In genomic region chr19:16016171-16016570, GRCm38 (mm10) we compare ENCODE assay signal across 18 mouse cellular contexts. TPM values are rescaled to one million over a fixed set of nuclear protein-coding genes. Genes with fewer than 3 reads are reported as not detected.
DNase-seq lines count a peak whose midpoint lies in the region; ATAC-seq and TF ChIP-seq lines count a peak whose summit lies in the region.
"Had no signal": no experiment of that assay in that cellular context is flagged by ENCODE, and none has a peak within 500 bp of the region (broad histone marks: within the 10 kb centered on the region; RNA-seq: fewer than 3 reads in every experiment).

No protein-coding gene starts in this region.

- TF ChIP-seq CTCF in gastrocnemius, adult 2 months (IDR thresholded peaks at IDR 0.05), result no peak
- TF ChIP-seq CTCF in kidney, postnatal 0 days (IDR thresholded peaks at IDR 0.05; ENCODE audit: low read depth), result no peak

- no peaks in the 10 kb centered on the region for H3K4me1 ChIP-seq in kidney, postnatal 0 days (replicated peaks; ENCODE audit: insufficient read depth, low read length)
- no peaks in the 10 kb centered on the region for H3K4me1 ChIP-seq in forebrain, embryonic 15.5 days
- H3K4me1 ChIP-seq: hindbrain, embryonic 10.5 days; kidney, embryonic 15.5 days; liver, embryonic 15.5 days; neural tube, embryonic 13.5 days had no signal

- DNase-seq in gastrocnemius, adult 2 months, result no peak
- no peak for DNase-seq in gastrocnemius, postnatal 14 days
- DNase-seq in kidney, postnatal 0 days (ENCODE audit: low spot score), result peak; percentile 74
- no peak for DNase-seq in kidney, adult 18-20 months
- peak; percentile 86 for DNase-seq in 3T3-L1 (ENCODE audit: low read depth, low spot score)
- peak; percentile 65 for DNase-seq in fibroblast of lung, adult 2 months (ENCODE audit: low read depth)
- DNase-seq: adrenal gland, adult 2 months; cerebellum, adult 8-10 months; gastrocnemius, postnatal 10 days; right cerebral cortex, postnatal 25 days; thymus, adult 2 months had no signal

- no peak for ATAC-seq in kidney, postnatal 0 days (replicated peaks; ENCODE audit: low FRiP score, low read depth)
- no peak for ATAC-seq in monocyte, adult 5-6 weeks (replicated peaks; ENCODE audit: insufficient number of reproducible peaks, low FRiP score, low TSS enrichment, poor library complexity, severe bottlenecking)
- ATAC-seq in forebrain, embryonic 15.5 days (replicated peaks), result no peak
- ATAC-seq: forebrain, embryonic 16.5 days had no signal

- H3K4me3 ChIP-seq in gastrocnemius, adult 2 months, result no peak overlapping the region
- H3K4me3 ChIP-seq in kidney, postnatal 0 days (replicated peaks; ENCODE audit: low read depth, low read length), result no peak overlapping the region
- no peak overlapping the region for H3K4me3 ChIP-seq in forebrain, embryonic 15.5 days
- H3K4me3 ChIP-seq: hindbrain, embryonic 10.5 days; kidney, embryonic 15.5 days; liver, embryonic 15.5 days; neural tube, embryonic 13.5 days had no signal

- H3K4me2 ChIP-seq in kidney, postnatal 0 days (ENCODE audit: low read length), result no peak overlapping the region
- no peak overlapping the region for H3K4me2 ChIP-seq in forebrain, embryonic 15.5 days (replicated peaks)
- H3K4me2 ChIP-seq: kidney, embryonic 15.5 days; neural tube, embryonic 13.5 days had no signal

- H3K27ac ChIP-seq in gastrocnemius, adult 2 months, result peak overlapping the region; percentile 68
- no peak overlapping the region for H3K27ac ChIP-seq in kidney, postnatal 0 days
- H3K27ac ChIP-seq in forebrain, embryonic 15.5 days (replicated peaks), result no peak overlapping the region
- H3K27ac ChIP-seq: hindbrain, embryonic 10.5 days; kidney, embryonic 15.5 days; liver, embryonic 15.5 days; neural tube, embryonic 13.5 days had no signal

- H3K9ac ChIP-seq in kidney, postnatal 0 days (ENCODE audit: low read depth, low read length), result no peak overlapping the region
- H3K9ac ChIP-seq in forebrain, embryonic 15.5 days (replicated peaks), result no peak overlapping the region
- H3K9ac ChIP-seq: kidney, embryonic 15.5 days; liver, embryonic 15.5 days; neural tube, embryonic 13.5 days had no signal

- no peaks in the 10 kb centered on the region for H3K9me3 ChIP-seq in kidney, postnatal 0 days (replicated peaks; ENCODE audit: low read length)
- H3K9me3 ChIP-seq in forebrain, embryonic 15.5 days, result no peaks in the 10 kb centered on the region
- H3K9me3 ChIP-seq: kidney, embryonic 15.5 days; liver, embryonic 15.5 days; neural tube, embryonic 13.5 days had no signal

- WGBS in kidney, postnatal 0 days, result 70% methylated on average over 1 of the region's 1 CpGs
- WGBS in forebrain, embryonic 15.5 days, result 58% methylated on average over 1 of the region's 1 CpGs

- intact Hi-C loops in gastrocnemius, adult 2 months (cut with DNase I), result no loop called here
- intact Hi-C loops in gastrocnemius, postnatal 14 days (cut with DNase I; ENCODE audit: low total_unique reads), result no loop called here

- no peaks in the 10 kb centered on the region for H3K27me3 ChIP-seq in kidney, postnatal 0 days (ENCODE audit: insufficient read depth, low read length)
- no peaks in the 10 kb centered on the region for H3K27me3 ChIP-seq in forebrain, embryonic 15.5 days
- H3K27me3 ChIP-seq: kidney, embryonic 15.5 days; liver, embryonic 15.5 days; neural tube, embryonic 13.5 days had no signal

- no peaks in the 10 kb centered on the region for H3K36me3 ChIP-seq in kidney, postnatal 0 days (ENCODE audit: insufficient read depth, low read length)
- no peaks in the 10 kb centered on the region for H3K36me3 ChIP-seq in forebrain, embryonic 15.5 days
- H3K36me3 ChIP-seq: hindbrain, embryonic 10.5 days; kidney, embryonic 15.5 days; liver, embryonic 15.5 days; neural tube, embryonic 13.5 days had no signal

RNA-seq across cellular contexts. Expression of gene Cep78, which starts 31.4 kb away (rescaled TPM):
- total RNA-seq in gastrocnemius, adult 2 months (2021), result 1 to 10 TPM; 2.1 to 2.3 TPM
- 1 to 10 TPM; 2.4 to 2.7 TPM for total RNA-seq in gastrocnemius, postnatal 14 days (2021)
- 15.3 and 16.9 TPM in 2 replicates for polyA plus RNA-seq in kidney, postnatal 0 days (2015; fragmentation: Nextera tagmentation; extraction: Ambion mirVana)
- total RNA-seq in monocyte, adult 5-6 weeks (2017), result 1.9 to 4.9 TPM (median 3.2 TPM) in 3 replicates
- 36.1 and 39.0 TPM in 2 replicates for polyA plus RNA-seq in forebrain, embryonic 15.5 days (2015; fragmentation: Nextera tagmentation; extraction: Ambion mirVana)

Comparison
In these comparisons a context has a peak if more than half of its experiments do, and no peak if none do; other contexts are left out.
1. DNase-seq: peak in kidney, postnatal 0 days (single experiment), 3T3-L1 (single experiment) and fibroblast of lung, adult 2 months (single experiment); none in gastrocnemius, adult 2 months (single experiment), gastrocnemius, postnatal 14 days (single experiment) and kidney, adult 18-20 months (single experiment).